In the genomic region with DNA sequence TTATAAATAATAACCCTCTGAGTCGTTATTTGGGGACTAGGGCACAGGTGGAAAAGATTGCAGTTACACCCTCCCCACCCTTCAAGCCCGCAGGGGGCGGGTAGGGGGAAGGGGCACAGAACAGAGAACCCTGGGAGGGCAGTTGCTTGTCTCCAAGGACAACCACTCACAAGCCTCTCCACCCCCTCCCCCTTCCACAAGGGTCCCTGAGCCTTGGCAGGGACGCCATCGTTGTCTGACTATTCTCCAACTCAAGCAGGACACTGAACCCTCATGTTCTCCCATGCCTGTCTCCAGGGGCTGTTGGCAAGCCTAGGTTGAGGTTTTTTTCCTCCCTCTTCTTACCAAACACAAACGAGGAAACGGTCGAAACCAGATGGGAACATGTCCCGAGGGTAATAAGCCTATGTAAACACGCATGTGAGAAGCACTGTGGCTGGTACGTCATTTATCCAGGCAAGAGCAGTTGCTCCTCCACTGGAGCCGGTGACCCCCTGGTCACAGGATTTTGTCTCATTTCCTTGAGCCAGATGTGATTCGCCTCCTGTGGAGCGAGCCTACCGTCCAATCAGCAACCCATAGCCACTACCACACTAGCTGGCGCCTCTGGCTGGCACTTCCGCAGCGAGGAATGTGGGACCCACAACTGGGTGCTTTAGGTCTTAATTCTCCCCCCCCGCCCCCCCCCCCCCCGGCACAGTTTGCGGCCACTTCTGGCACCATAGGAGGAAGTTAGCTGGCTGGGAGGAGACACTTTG, we compare ENCODE assay signal across 9 mouse cellular contexts. TPM values are rescaled to one million over a fixed set of nuclear protein-coding genes. Genes with fewer than 3 reads are reported as not detected.
DNase-seq lines count a peak whose midpoint lies in the region; ATAC-seq and TF ChIP-seq lines count a peak whose summit lies in the region.
"Had no signal": no experiment of that assay in that cellular context is flagged by ENCODE, and none has a peak within 500 bp of the region (broad histone marks: within the 10 kb centered on the region; RNA-seq: fewer than 3 reads in every experiment).

No protein-coding gene starts in this region.

- TF ChIP-seq POLR2A in spleen, adult 2 months (IDR thresholded peaks at IDR 0.05; ENCODE audit: low read depth, low read length): no peak
- TF ChIP-seq POLR2A in lung, adult 2 months (IDR thresholded peaks at IDR 0.05; ENCODE audit: borderline replicate concordance, extremely low read depth, low read depth, low read length): no peak

- H3K9ac ChIP-seq in hindbrain, embryonic 16.5 days (ENCODE audit: low read depth, low read length): 0 out of 2 replicates have a peak overlapping the region, but pooled peaks have one; percentile 6
- no peak overlapping the region for H3K9ac ChIP-seq in neural tube, embryonic 15.5 days (replicated peaks)

- TF ChIP-seq CTCF in spleen, adult 2 months (IDR thresholded peaks at IDR 0.05; ENCODE audit: extremely low read depth, insufficient read depth, insufficient read length, insufficient replicate concordance): no peak
- TF ChIP-seq CTCF in lung, adult 2 months (IDR thresholded peaks at IDR 0.05; ENCODE audit: insufficient read depth, low read length): no peak

- no peak for ATAC-seq in hindbrain, embryonic 16.5 days
- no peak for ATAC-seq in neural tube, embryonic 15.5 days (ENCODE audit: low FRiP score)

- WGBS in spleen, adult 2 months: 3% methylated on average over 20 of the region's 21 CpGs
- 17% methylated on average over 18 of the region's 21 CpGs for WGBS in hindbrain, embryonic 16.5 days
- 7% methylated on average over 18 of the region's 21 CpGs for WGBS in lung, adult 2 months
- WGBS in neural tube, embryonic 15.5 days: 13% methylated on average over 19 of the region's 21 CpGs

- H3K4me2 ChIP-seq in hindbrain, embryonic 16.5 days (ENCODE audit: low read length): peak overlapping the region; percentile 21; the same call in 1 of the 2 replicates
- H3K4me2 ChIP-seq in neural tube, embryonic 15.5 days: peak overlapping the region; percentile 34

- H3K36me3 ChIP-seq in spleen, adult 2 months (ENCODE audit: control insufficient read depth, insufficient read depth, low read length): no peaks in the 10 kb centered on the region
- no peaks in the 10 kb centered on the region for H3K36me3 ChIP-seq in hindbrain, embryonic 16.5 days (ENCODE audit: control insufficient read depth, insufficient read depth, low read length)
- no peaks in the 10 kb centered on the region for H3K36me3 ChIP-seq in neural tube, embryonic 15.5 days

- peaks cover 5% of the 10 kb centered on the region; the same call in 1 of the 2 replicates for H3K4me1 ChIP-seq in spleen, adult 2 months (ENCODE audit: control insufficient read depth, insufficient read depth, insufficient read length)
- peaks cover 15% of the 10 kb centered on the region for H3K4me1 ChIP-seq in hindbrain, embryonic 16.5 days (ENCODE audit: control insufficient read depth, insufficient read depth, low read depth, low read length)
- peaks cover 9% of the 10 kb centered on the region; the same call in 1 of the 2 replicates for H3K4me1 ChIP-seq in lung, adult 2 months (ENCODE audit: control insufficient read depth, insufficient read depth, low read length)
- H3K4me1 ChIP-seq in neural tube, embryonic 15.5 days: peaks cover 30% of the 10 kb centered on the region

- peak overlapping the region; percentile 22; the same call in 1 of the 2 replicates for H3K4me3 ChIP-seq in spleen, adult 2 months (ENCODE audit: extremely low read depth, insufficient read depth, insufficient read length)
- H3K4me3 ChIP-seq in hindbrain, embryonic 16.5 days (ENCODE audit: low read length): no peak overlapping the region
- H3K4me3 ChIP-seq in lung, adult 2 months (replicated peaks; ENCODE audit: extremely low read depth, low read depth, low read length): peak overlapping the region; percentile 0
- no peak overlapping the region for H3K4me3 ChIP-seq in neural tube, embryonic 15.5 days (replicated peaks)

- H3K27ac ChIP-seq in spleen, adult 2 months (ENCODE audit: insufficient read depth, low read length): no peak overlapping the region
- no peak overlapping the region for H3K27ac ChIP-seq in hindbrain, embryonic 16.5 days (ENCODE audit: low read depth, low read length)
- no peak overlapping the region for H3K27ac ChIP-seq in neural tube, embryonic 15.5 days (replicated peaks)

- peaks cover 4% of the 10 kb centered on the region; the same call in 1 of the 2 replicates for H3K27me3 ChIP-seq in spleen, adult 2 months (ENCODE audit: control insufficient read depth, insufficient read depth, low read length)
- peaks cover 4% of the 10 kb centered on the region for H3K27me3 ChIP-seq in hindbrain, embryonic 16.5 days (replicated peaks; ENCODE audit: control insufficient read depth, insufficient read depth, low read length)
- peaks cover 15% of the 10 kb centered on the region for H3K27me3 ChIP-seq in neural tube, embryonic 15.5 days (replicated peaks)

- no peak for DNase-seq in spleen, adult 2 months (ENCODE audit: low read depth in 1 of 2, low spot score in 2 of 2)
- DNase-seq in spleen, postnatal 4 days (ENCODE audit: low spot score in 2 of 2): no peak
- peak; percentile 33 for DNase-seq in lung, adult 2 months
- DNase-seq in layer of hippocampus, adult 8-10 months (ENCODE audit: low spot score in 2 of 2): no peak
- no peak for DNase-seq in thymus, postnatal 36 days
- DNase-seq in yolk sac, embryonic 10.5 days (ENCODE audit: low spot score): no peak

- no peaks in the 10 kb centered on the region for H3K9me3 ChIP-seq in hindbrain, embryonic 16.5 days (ENCODE audit: control insufficient read depth, low read length)
- H3K9me3 ChIP-seq in neural tube, embryonic 15.5 days (replicated peaks): no peaks in the 10 kb centered on the region

RNA-seq across cellular contexts. Expression of a gene that starts 11.2 kb away (rescaled TPM):
- 11.4 and 17.3 TPM in 2 replicates for polyA plus RNA-seq in spleen, adult 2 months (2012; rRNA removed)
- 0.34 TPM in 1 of 2 replicates, not detected in the other for polyA plus RNA-seq in hindbrain, embryonic 16.5 days (2015; fragmentation: Nextera tagmentation; extraction: Ambion mirVana)
- polyA plus RNA-seq in lung, adult 2 months (2012; rRNA removed): 24.8 and 45.1 TPM in 2 replicates
- polyA plus RNA-seq in neural tube, embryonic 15.5 days (2015; fragmentation: Nextera tagmentation; extraction: Ambion mirVana): 0.22 TPM in 2 replicates
- total RNA-seq in layer of hippocampus, adult 8-10 months (2022): 1 to 10 TPM; 2.1 to 3.8 (median 3.2) TPM
- total RNA-seq: MEL had no signal

RNA-seq across cellular contexts. Expression of a gene that starts 37.0 kb away (rescaled TPM):
- polyA plus RNA-seq in spleen, adult 2 months (2012; rRNA removed): 28.8 and 31.9 TPM in 2 replicates
- polyA plus RNA-seq in hindbrain, embryonic 16.5 days (2015; fragmentation: Nextera tagmentation; extraction: Ambion mirVana): 86.6 and 94.4 TPM in 2 replicates
- polyA plus RNA-seq in lung, adult 2 months (2012; rRNA removed): 38.0 and 49.9 TPM in 2 replicates
- 91.1 and 94.0 TPM in 2 replicates for polyA plus RNA-seq in neural tube, embryonic 15.5 days (2015; fragmentation: Nextera tagmentation; extraction: Ambion mirVana)
- 10 to 100 TPM; 62.6 to 72.1 (median 65.8) TPM for total RNA-seq in layer of hippocampus, adult 8-10 months (2022)

Comparison
In these comparisons a context has a peak if more than half of its experiments do, and no peak if none do; other contexts are left out.
1. H3K4me3 ChIP-seq: peak in spleen, adult 2 months (single experiment) and lung, adult 2 months (single experiment); none in hindbrain, embryonic 16.5 days (single experiment) and neural tube, embryonic 15.5 days (single experiment).